Mouse (Mus musculus) layer of hippocampus, postnatal 25 days (tissue): ENCODE measurements at regions not wholly inside any gene's neighbourhood (a gene's known extent, or its start where the extent isn't known, plus 50 kb on each side); places are given as distances from the start of the nearest gene placed in this dataset.

Source experiments
- DNase-seq, 2 experiments: peaks; one replicate each; pipeline ENCODE4 v3.0.0; 2022; ENCODE audit warnings: mixed read lengths in 2 of 2, low spot score in 1 of 2; ENCODE audit errors: extremely low spot score in 1 of 2

DNA sequence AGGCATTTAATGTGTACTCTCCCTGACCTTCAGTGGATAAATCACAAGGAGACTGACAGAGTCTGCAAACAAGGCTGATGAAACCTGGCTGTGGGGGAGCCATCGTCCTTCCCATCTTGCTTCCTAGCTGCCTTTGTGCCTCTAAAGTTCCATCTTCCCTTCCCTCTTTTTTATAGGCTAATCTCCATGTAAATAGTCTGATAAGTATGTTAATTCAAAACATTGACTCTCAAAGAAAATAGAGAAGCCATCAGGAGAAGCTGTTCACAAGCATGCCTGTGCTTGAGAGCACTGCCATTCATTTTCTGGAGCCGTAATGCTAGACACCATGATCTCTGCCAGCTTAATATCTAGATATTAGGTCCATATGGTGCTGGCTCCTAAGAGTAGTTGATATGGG lies 55.7 kb upstream of the Gpc6 start:
- DNase-seq: no peak

DNA sequence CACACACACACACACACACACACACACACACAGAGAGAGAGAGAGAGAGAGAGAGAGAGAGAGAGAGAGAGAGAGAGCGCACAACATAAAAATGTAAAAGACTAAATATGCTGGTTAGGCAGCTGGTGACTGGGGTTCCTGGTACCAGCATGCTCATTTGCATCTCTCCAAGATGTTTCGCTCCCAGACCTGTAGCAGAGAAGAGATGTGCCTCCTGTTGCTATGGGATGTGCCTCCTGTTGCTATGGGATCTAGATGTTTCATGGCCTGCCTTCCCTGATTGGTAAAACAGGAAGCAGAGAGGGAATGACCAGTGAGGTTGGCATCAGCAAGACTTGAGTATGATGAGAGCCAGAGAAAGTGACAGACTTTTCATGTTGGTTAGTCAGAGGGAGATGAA lies 55.1 kb upstream of the Gpc6 start:
- DNase-seq: no peak
